Mouse (Mus musculus): ENCODE measurements around the gene Folr1.

Folr1 gene

DNA sequence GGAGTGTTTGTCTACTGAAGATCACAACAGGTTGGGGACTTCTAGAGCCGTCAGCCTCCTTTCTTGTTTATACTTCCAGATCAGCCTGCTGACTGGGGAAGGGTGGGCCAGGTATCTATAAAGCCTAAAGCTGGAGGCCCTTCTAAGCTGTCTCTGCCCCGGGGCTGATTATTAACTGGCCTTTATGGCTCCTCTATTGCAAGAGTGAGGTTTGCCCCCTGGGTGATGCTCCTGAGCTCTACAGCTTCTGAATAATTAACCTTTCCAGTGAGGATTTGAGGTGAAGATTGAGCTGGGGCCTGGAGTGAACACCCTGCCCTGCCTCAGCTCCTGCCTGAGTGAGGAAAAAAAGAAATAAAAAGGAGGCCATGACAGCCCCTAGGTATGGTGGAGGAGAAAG is at the start of gene Folr1:
Folr1 (minus strand) TSS at position 160 of the 400 bp plus-strand sequence.
- no peak for DNase-seq

DNA sequence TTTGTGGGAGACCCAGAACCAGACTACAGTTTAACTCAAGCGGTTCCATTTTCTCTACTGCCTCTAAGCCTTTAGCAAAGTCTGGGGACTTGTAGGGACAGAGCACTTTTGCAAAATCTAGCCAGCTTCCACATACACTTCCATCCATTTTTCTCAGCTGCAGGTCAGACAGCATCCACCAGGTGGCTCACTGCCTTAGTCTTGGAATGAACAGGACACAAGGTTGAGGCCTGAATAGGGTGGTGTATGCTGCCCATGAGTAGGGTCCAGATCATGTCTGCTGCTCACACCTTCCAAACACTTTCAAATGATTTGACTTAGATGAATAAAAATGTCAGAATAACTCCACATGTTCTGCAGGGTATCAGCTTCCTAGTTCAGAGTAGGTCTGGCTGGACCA is 47.5 kb upstream of the Folr1 start:
- DNase-seq: peak; percentile 60

- no peak for DNase-seq
Measured at GRCm38 (mm10) chr7:101911982-101912381, 41.4 kb upstream of the Folr1 start.

- no peak for DNase-seq
Measured at GRCm38 (mm10) chr7:101910138-101910537, 39.5 kb upstream of the Folr1 start.

- DNase-seq: no peak
Measured at GRCm38 (mm10) chr7:101908367-101908766, 37.8 kb upstream of the Folr1 start.

DNA sequence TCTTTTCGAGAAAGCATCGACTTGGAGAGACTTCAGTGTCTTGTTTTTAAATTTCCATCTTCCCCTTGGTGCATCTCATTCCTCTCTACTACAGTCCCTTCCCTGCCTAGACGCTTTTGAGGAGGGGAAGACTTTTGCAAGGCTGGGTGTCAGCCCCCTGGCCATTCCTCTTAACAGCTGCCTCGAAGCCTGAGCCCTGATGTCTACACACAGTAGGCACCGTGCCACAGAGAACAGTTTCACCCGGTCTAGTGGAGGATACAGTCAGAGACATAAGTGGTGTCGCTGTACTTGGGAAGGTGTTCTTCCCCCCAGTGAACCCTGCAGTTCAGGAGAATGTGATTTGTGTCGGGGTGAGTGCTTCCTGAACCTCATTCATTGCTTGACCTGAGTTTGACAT is 36.1 kb upstream of the Folr1 start:
- no peak for DNase-seq

DNA sequence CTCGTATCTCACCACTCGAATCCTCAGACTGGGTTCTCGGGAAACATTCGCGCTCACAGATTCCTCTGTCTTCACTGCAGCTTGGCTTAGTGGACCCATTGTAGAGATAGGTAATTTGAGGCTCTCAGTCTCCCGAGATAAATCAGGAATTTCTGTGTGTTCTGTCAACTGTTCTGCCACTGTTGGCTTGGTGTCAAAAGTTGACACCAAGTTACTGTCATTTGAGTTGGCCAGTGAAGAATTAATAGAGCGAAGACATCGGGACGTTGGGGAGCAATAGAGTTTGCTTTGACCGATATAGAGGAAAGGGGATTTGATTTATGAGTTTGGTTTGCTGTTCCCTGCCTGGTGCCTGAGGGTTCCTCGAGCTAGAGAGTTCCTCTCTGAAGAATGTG is 35.7 kb upstream of the Folr1 start, which contains the start of gene Tomt:
Tomt (minus strand) TSS at position 73 of the 395 bp plus-strand sequence.
- DNase-seq: no peak

GRCm38 (mm10) chr7:101905561-101906286 is 35.1 kb upstream of the Folr1 start, which contains the start of gene Lamtor1:
Lamtor1 (plus strand) TSS chr7:101905904.
- DNase-seq: peak; percentile 97

GRCm38 (mm10) chr7:101902846-101903245 is 32.3 kb upstream of the Folr1 start:
- no peak for DNase-seq

- DNase-seq: no peak
Measured at GRCm38 (mm10) chr7:101901969-101902368, 31.4 kb upstream of the Folr1 start.

DNA sequence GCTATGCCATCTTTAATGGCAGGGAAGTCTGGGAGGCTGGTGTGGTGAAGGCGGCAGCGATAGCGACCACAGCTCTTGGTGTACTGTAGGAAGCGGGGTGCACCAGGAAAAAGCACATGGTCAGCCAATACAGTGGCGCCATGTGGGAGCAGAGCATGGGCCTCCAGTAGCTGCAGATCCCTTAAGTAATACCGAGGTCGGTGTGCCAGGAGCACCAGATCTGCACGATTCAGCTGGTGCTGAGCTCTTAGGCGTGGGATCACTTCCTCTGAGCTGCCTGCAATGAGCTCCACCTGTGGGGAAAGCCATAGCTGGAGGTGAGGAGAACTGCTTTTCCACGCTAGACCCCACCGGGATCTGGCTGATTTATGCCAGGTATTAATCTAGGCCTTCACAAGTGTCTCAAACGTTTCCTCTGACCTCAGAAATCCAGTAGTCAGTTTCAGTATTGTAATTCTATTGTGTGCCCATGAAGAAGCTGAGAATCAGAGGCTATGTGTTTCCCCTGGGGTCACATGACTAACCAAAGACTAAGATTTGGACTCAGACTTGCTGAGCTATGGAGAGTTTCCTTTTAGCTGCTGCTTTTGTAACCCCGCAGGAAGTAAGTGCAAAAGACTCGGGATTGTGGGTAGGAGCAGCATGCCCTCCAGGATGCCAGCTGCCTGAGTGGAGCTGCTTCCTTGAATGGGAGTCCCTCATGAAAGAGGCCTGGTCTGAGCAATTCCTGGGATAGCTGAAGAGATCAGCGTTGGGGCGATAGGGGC is 29.9 kb upstream of the Folr1 start:
- no peak for DNase-seq

DNA sequence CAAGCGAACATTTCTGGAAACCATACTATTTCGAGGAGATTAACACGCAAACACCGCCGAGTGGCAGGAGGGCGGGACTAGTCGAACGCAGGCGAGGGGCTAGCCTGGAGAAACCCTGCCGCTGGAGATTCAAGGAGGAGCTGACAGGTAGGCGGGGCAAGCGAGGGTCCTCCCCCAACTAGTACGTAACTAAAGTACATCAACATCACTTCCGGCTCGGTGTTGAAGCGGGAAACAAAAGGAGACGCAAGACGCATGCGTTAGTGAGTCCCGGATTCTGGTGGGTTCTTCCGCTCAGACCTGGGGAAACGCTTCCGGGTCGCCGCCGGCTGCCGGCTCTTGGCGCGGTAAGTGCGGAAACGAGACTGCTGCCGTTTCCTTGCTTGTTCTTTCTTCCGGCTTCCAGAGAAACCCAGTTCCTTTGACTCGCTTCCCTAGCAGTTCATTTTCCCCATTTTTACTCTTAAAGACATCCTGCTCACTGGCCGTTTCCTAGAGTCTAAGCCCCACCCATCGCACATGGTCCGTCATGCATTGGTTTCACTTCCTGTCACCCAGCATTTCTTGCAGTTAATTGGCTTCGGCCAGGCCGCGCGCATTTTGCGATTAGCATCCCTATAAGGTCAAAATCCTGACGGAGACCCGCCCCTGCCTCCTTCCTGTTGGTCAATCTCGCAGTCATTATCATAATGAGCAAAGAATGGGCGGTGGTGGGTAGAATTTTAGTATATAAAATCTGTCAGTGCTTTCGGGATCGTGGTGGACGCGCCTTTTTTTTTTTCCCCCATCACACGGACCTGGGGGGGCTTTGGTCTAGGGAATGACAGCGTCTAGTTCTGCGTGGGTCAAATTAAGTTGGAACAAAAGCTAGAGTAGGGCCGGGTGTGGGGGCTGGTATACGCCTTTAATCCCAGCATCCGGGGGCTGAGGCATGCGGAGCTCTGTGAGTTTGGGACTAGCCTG is 25.8 kb upstream of the Folr1 start:
- DNase-seq: peak; percentile 97

- DNase-seq: no peak
Measured at GRCm38 (mm10) chr7:101895695-101896094, 25.1 kb upstream of the Folr1 start.

DNA sequence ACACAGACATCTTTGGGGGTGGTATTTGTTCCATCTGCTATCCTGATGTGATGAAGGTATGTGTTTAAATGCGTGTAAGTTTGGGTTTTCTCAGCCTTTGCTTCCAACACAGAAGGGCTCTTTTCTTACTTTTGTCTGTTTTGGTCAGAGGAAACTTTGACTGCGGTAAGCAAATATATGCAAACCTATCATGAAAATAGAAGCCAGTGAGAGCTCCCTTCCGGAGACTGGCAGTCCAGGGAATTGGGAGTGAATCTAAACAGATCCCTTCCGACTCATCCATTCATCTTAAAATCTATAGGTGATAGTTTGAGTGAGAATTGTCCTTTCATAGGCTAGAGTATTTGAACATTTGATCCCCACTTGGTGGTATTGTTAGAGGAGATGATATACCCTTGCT is 17.9 kb upstream of the Folr1 start:
- no peak for DNase-seq

DNA sequence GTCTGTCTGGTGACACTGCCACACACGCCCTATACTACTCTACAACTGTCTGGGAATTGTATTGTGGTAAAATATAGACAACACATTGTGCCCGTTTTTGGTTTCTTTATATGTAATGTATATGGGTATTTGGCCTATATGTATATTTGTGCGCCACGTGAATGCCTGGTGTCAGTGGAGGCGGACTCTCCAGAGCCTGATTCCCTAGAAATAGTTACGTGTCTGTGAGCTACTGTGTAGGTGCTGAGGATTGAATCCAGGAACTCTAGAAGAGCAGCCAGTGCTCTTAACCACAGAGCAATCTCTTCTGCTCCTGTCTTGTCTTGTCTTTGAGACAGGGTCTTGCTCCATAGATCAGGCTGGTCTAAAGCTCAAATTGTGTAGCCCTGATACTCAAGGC is 15.7 kb upstream of the Folr1 start:
- no peak for DNase-seq

DNA sequence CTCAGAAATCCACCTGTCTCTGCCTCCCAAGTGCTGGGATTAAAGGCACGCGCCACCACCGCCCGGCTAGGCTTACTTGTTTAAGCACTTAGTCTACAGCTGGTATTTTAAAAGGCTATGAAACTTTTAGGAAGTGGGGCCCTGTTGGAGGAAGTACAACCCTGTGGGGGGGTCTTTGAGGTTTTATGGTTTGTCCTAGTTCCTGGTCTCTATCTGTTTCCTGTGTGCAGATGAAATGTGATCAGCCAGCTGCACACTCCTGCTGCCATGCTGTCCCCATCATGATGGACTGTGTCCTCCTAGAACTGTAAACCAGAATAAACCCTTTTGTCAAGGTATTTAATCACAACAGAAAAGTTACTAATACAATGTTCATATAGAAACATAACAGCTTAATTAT is 13.6 kb upstream of the Folr1 start:
- no peak for DNase-seq

- no peak for DNase-seq
Measured at GRCm38 (mm10) chr7:101882413-101883154, 12.0 kb upstream of the Folr1 start.

DNA sequence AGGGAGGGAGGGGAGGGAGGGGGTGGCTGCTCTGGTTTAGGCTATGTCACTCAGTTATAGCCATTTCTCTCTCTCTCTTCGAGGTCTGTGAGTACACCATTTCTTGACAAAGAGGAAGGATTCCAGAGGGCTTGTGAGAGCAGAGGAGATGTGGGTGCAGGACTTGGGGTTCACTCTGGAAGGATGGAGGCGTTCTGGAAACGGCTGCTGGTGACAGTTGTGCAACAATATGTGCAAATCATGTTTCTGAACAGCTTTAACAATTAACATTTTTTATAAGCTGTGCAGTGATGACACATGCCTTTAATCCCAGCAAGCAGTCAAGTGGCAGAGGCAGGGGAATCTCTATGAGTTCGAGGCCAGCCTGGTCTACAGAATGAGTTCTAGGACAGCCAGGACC is 10.3 kb upstream of the Folr1 start:
- no peak for DNase-seq

GRCm38 (mm10) chr7:101875978-101876377 is 5.4 kb upstream of the Folr1 start:
- no peak for DNase-seq

GRCm38 (mm10) chr7:101871296-101871695 is 708 bp upstream of the Folr1 start:
- DNase-seq: no peak

GRCm38 (mm10) chr7:101869163-101869500 is 1.5 kb downstream of the Folr1 start:
- no peak for DNase-seq

Measured in thymus, postnatal 14 days (tissue).